Mouse (Mus musculus): ENCODE data around the gene Rnf24.

- TF ChIP-seq POLR2A (IDR thresholded peaks at IDR 0.05; ENCODE audit: extremely low read depth, insufficient read depth, low read length) (peak; percentile 83), CTCF (IDR thresholded peaks at IDR 0.05; ENCODE audit: extremely low read depth, insufficient read depth, low read length) (no peak)
Measured at GRCm38 (mm10) chr2:131352747-131353563, at the start of gene Rnf24.
